Mouse (Mus musculus) gonadal fat pad, adult 2 months (tissue): ENCODE data around the gene Asxl2. TPM values are rescaled to one million over a fixed set of nuclear protein-coding genes. Genes with fewer than 3 reads are reported as not detected.
"Not testable (repeated sequence)": the region's sequence is repeated elsewhere in the genome, so short reads cannot be mapped to it uniquely, and the experiment has no call there.

Experiments used
- DNase-seq: peaks from one replicate; pipeline ENCODE4 v3.0.0-alpha.2; 2012; ENCODE audit warnings: low read depth
- polyA plus RNA-seq: library from polyadenylated mRNA; depleted of rRNA; stranded (reverse); fragments of >200 nt; gene quantifications from 2 replicates; pipeline ENCODE4 v1.2.3, GENCODE M21; 2012

Asxl2 gene
- polyA plus RNA-seq, 1 experiment: 9.3 TPM

- DNase-seq: no peak
These were observed 1.5 kb downstream of the Asxl2 start for GRCm38 (mm10) chr12:3427891-3428775.

- no peak for DNase-seq
These were observed 3.2 kb downstream of the Asxl2 start for GRCm38 (mm10) chr12:3429681-3430442.

GRCm38 (mm10) chr12:3430443-3430753 lies 3.7 kb downstream of the Asxl2 start:
- DNase-seq: no peak

GRCm38 (mm10) chr12:3430985-3431384 lies 4.3 kb downstream of the Asxl2 start:
- DNase-seq: no peak

- DNase-seq: no peak
These were observed 7.1 kb downstream of the Asxl2 start for GRCm38 (mm10) chr12:3433736-3434135.

GRCm38 (mm10) chr12:3436446-3436845 lies 9.8 kb downstream of the Asxl2 start:
- no peak for DNase-seq

GRCm38 (mm10) chr12:3437815-3438214 lies 11.2 kb downstream of the Asxl2 start:
- DNase-seq: no peak

GRCm38 (mm10) chr12:3440916-3441315 lies 14.3 kb downstream of the Asxl2 start:
- peak; percentile 58 for DNase-seq

- no peak for DNase-seq
These were observed 14.7 kb downstream of the Asxl2 start for GRCm38 (mm10) chr12:3441361-3441760.

GRCm38 (mm10) chr12:3453554-3453953 lies 26.9 kb downstream of the Asxl2 start:
- no peak for DNase-seq

- no peak for DNase-seq
These were observed 36.4 kb downstream of the Asxl2 start for GRCm38 (mm10) chr12:3463087-3463486.

GRCm38 (mm10) chr12:3499662-3500061 lies 73.0 kb downstream of the Asxl2 start:
- DNase-seq: no peak

GRCm38 (mm10) chr12:3500071-3500470 lies 73.4 kb downstream of the Asxl2 start:
- no peak for DNase-seq

- DNase-seq: no peak
These were observed 92.1 kb downstream of the Asxl2 start for GRCm38 (mm10) chr12:3518665-3519297.

GRCm38 (mm10) chr12:3521806-3522205 lies 95.1 kb downstream of the Asxl2 start:
- not testable (repeated sequence) for DNase-seq

GRCm38 (mm10) chr12:3525536-3525935 lies 98.9 kb downstream of the Asxl2 start:
- DNase-seq: no peak

GRCm38 (mm10) chr12:3535446-3535845 lies 108.8 kb downstream of the Asxl2 start:
- not testable (repeated sequence) for DNase-seq

- peak; percentile 71 for DNase-seq
These were observed 111.0 kb downstream of the Asxl2 start for GRCm38 (mm10) chr12:3537616-3538015.

GRCm38 (mm10) chr12:3538036-3538435 lies 111.4 kb downstream of the Asxl2 start:
- DNase-seq: no peak

GRCm38 (mm10) chr12:3539605-3540004 lies 112.9 kb downstream of the Asxl2 start:
- no peak for DNase-seq

GRCm38 (mm10) chr12:3540871-3541270 lies 114.2 kb downstream of the Asxl2 start:
- no peak for DNase-seq

GRCm38 (mm10) chr12:3545451-3545850 lies 118.8 kb downstream of the Asxl2 start:
- DNase-seq: no peak
